Mouse (Mus musculus) regulatory T cell (primary cell): ENCODE measurements around the gene Gm10837.

Experiments used
- in situ Hi-C: fragments of 300-600 bp; cut with MboI, MseI; formaldehyde crosslinking; loops from one replicate; pipeline ENCODE4 v1.15.1; 2025; ENCODE audit warnings: high pct_unique_total_duplicates

Gm10837 gene

DNA sequence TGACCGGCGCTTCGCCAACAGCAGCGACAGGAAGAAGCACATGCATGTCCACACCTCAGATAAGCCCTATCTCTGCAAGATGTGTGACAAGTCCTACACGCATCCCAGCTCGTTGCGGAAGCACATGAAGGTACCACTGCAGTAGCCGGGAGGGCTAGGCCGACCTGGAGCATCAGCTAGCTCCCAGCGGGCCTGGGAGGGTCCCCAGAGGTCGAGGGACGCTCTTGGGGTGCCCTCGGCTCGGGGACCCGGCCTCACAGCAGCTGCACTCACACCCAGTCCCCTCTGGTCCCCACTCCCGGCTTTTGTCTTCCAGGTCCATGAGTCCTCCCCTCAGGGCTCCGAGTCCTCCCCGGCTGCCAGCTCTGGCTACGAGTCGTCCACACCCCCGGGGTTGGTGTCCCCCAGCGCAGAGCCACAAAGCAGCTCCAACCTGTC lies 11.8 kb upstream of the Gm10837 start:
- in situ Hi-C loops: loop anchor here (25.0 kb wide), 1 partner anchor 409 kb away; no protein-coding TSS in a partner anchor

DNA sequence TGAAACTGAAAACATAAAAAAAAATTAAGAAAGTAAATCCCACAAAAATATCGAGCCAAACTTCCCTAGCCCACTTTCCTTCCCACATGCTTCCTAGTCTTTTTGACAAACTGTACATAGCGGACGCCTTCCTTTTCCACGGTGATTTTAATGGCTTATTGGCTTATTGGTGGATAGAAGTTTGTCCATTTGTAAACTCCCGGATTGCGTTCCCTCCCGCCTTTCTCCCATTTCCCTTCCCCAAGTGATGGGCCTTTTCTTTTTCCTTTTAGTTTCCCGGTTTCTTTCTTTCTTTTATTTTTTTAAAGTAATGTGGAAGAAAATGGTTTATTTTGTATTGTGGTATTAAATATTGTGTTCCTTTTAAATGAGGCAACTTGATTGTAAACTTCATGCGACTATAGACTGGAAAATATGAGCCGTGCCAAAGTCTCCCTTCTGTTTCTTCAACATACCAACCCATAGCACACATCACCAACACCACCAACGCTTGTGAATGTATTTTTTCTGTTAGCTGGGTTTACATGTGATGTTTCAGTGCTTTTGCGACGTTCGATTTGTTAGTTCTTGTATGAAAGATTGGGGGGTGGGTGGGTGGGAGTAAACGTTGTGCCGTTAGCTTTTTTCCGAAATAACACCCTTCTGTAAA lies 10.8 kb upstream of the Gm10837 start:
- in situ Hi-C loops: loop anchor here (25.0 kb wide), 1 partner anchor 408 kb away; no protein-coding TSS in a partner anchor

DNA sequence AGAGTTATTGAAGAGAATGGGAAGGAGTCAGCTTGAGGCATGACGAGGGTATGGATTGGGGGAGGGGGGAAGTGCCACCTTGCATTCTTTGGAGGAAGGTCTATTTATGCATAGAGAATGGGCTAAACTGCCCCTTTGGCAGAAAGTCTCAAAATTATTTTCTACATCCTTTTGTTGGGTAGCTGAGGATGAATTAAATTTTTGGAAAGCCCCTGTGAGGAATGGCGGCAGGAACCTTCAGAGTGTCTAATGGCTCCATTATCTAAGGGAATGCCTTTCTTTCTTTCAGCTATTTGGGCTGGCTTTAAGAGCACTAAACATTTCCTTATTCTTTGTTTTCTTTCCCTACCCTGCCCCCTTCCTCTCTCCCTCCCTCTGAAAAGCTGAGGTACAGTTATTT lies 10.0 kb upstream of the Gm10837 start:
- in situ Hi-C loops: loop anchor here (25.0 kb wide), 1 partner anchor 407 kb away; no protein-coding TSS in a partner anchor

DNA sequence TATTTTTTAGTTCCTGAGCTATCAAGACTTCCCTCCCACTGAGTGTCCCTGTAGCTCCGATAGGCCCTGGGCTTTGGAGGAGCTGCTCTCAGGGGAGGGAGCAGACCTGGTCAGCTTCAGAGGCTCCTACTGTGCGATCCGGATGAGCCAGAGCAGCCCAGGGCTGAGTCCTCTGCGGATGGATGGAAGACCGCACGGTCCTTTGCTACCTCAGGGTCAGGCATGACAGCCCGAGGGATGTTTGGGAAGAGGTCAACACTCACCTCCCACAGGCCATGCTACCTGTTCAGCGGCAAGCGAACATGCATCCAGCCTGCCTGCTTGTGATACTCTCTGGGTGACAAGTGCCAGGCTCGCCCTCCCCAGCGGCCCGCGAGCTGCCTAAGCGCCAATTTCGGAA lies 9.2 kb upstream of the Gm10837 start:
- in situ Hi-C loops: loop anchor here (25.0 kb wide), 1 partner anchor 406 kb away; no protein-coding TSS in a partner anchor

DNA sequence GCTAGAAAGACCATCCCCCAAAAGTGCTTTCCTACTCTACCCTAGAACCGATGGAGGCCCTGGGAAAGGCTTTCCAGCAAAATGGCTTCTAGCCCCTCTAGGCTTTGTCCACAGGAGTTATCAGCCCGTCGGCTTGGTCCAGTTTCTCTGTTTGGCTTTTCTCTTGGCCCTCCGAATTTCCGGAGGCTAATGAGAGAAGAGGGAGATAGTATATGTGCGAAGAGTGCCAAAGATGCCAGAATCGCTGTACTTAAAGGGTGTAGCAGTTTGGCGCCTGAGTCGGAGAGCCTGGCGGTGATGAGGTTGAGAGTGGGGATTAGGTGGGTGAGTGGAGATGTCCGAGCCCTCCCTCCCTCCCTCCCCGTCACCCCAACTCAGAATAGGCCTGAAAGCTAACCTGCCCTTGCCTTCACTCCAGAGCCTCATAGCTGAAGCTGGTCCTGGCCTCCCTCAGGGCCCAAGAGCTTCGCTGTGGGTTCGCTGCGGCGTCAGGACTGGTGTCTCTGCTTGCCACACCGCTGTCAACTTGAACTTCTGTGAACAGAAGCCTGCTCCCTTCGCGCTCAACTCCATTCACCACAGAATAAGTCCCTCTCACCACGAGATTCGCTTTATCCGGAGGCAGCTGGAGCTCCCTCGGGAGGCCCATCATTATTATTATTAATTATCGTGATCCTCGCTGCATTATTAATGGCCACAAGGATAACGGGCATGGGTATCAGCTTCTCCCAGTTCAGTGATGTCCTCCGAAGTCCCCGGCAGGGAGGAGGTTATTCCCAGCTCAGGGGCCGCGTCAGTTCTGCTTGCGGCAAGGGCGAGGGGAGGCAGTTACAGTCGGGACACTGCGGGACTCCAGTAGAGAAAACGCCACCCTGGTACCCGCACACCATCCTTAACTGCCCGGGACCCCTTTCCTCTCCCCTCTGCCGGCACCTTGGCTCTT lies 8.0 kb upstream of the Gm10837 start:
- in situ Hi-C loops: loop anchor here (25.0 kb wide), 1 partner anchor 405 kb away; no protein-coding TSS in a partner anchor

DNA sequence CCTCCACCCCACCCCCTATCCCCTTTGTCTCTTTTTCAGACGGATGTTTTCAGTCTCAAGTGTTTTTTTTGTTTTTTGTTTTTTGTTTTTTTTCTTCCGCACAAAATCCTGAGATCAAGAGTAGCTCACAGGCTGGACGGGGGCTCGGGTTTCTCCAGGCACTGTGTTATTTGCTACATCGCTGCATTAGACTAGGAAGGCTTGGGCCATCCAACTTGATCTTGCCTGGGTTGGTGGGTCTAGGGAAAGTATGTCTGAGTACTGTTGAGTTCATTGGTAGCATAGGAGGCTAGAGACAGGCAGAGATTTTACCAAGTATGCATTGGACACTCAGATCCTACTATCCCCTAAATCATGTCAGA lies 7.4 kb upstream of the Gm10837 start:
- in situ Hi-C loops: loop anchor here (25.0 kb wide), 1 partner anchor 404 kb away; no protein-coding TSS in a partner anchor

DNA sequence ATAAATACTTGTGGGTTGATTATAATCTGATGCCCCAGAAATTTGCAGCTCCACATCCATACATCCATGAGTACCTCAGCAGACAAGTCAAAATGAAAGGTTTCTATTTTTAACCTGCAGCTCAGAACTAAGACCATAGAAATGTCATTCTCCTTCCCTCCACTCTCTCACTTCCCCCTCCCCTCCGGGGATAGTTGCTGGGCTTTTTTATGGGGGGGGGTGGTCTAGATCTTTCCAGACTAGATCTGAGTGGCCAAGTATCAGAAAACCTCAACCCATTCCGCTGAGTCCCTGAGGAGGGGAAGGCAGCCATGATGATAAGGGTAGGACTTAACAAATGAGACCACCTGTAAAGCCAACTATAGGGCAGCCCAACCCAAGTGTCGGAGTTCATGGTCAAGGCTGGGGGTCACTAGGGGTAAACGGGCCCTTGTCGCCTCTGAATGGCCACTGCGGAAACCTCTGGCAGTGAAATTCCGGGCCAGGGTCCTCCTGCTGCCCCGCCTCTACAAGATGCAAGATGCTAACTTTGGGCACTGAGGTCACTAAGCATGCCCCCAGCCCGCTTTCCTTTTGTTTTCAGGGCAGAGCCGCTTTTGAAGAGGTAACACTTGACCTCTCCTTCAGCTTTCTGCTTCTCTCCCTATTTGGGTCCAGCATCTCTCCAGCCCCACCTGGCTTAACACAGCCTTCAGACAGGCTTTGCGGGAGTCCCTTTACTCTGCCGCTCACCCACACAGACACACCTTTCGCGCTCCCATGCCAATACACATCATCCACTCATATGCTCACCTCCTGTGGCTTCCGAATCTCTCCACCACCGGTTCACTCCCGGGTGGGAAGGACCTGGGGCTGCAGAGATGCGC lies 6.6 kb upstream of the Gm10837 start:
- in situ Hi-C loops: loop anchor here (25.0 kb wide), 1 partner anchor 404 kb away; no protein-coding TSS in a partner anchor

DNA sequence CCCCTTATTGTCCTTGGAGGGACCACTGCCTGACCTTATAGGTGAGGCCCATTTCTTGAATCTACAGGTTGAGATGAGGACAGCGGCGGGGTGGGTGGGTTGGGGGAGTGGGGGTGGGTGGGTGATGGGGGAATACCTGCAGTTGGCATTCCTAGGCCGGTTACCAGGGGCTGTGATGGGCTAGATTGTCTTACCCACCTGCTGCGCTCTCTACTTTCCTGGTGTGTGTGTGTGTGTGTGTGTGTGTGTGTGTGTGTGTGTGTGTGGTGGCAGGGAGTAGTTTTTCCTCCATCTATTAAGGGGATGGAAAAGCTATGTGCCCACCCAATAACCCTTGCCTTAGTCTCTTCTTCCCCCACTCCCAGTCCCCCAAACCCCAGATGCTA lies 5.9 kb upstream of the Gm10837 start:
- in situ Hi-C loops: loop anchor here (25.0 kb wide), 1 partner anchor 403 kb away; no protein-coding TSS in a partner anchor

DNA sequence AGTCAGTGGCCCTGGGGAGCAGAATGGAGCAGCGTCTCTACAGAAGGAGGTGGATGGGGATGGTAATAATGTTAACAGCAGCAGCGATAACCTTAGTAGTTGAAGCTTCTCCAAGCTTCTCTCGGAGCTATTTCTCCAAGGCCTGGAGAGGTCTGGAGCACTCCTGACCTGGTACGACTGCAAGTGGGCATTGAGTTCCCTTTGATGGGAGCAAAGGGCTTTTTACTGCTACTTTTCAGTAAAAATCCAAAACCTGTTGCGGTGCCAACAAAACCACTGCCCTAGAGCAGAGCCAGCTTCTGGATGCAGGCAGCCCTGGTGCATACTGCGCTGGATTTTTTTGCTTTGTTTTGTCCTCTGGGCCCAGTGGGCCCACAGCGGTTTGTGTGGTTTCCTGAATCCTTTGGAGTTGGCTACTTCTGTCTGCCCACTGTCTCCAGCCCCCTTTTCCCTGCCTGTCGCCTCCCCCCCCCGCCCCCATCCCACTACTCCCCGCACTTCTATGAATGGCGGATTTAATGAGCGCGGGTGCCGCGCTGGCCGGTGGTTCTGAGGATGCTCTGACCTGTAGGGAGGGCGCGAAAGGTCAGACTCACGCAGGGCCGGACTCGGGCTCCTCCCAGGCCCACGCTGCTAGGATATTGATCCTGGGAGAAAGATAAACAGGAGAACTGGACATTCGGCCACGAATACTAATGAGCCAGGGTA lies 5.4 kb upstream of the Gm10837 start:
- in situ Hi-C loops: loop anchor here (25.0 kb wide), 1 partner anchor 402 kb away; no protein-coding TSS in a partner anchor

DNA sequence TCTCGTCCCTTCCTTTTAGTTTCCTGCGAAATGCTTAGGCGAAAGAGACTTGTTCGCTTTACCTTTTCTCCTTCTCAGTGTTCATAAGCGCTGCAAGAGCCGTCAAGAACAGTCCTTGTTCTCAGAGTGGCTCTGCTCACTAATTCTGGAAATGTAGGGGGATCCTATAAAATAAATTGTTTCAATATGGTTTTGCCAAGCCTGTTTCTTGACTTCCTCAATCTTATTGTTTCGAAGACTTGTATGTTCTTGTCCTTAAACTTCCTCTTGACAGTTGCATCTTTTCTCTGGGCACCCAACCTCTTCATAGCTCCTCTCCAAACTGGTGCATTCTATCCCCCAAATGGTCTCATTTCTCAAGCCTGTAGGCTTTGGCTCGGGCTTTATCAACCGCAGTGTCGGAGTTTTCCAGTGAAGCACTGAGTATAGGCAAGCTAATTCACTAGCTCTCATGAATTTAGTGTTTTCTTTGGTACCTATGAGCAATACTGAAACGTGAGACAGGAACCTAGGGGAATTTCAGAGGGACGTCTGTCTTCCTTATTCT lies 4.7 kb upstream of the Gm10837 start:
- in situ Hi-C loops: loop anchor here (25.0 kb wide), 1 partner anchor 402 kb away; no protein-coding TSS in a partner anchor

DNA sequence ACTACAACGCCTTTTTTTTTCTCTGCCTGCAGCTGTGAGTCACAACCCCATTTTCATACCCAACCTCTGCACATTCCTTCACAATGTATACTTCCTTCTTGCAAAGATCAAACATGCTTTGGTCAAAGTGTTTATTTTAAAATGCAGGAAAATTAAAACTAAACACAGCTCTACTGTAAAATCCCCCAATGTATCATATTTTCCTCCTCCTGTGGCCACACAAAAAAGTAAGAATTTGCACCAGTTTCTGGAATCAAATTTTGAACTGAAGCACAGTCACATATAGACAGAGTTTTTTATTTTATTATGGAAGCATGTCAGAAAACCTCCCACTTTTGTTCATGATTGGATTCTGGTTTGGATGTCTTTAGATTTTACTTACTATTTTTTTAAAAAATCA lies 3.8 kb upstream of the Gm10837 start:
- in situ Hi-C loops: loop anchor here (25.0 kb wide), 1 partner anchor 401 kb away; no protein-coding TSS in a partner anchor

DNA sequence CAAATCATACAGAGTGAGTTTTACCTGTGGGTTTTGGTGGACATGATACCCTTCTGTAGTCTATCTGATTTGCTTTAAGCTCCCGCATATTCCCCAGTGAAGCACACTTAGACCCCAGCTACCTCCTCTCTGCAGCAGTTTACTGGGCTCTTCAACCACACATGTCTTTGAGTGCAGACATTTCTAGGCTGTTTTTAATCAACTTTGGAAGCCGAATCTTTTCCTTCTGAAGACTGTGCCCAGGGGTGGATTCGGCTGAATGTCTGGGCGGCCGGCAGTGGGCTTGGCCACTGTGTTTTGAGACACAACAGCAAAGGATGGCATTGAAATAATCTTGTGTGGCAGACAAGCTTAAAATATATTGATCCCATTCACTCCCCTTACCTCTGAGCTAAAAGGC lies 3.0 kb upstream of the Gm10837 start:
- in situ Hi-C loops: loop anchor here (25.0 kb wide), 1 partner anchor 400 kb away; no protein-coding TSS in a partner anchor

DNA sequence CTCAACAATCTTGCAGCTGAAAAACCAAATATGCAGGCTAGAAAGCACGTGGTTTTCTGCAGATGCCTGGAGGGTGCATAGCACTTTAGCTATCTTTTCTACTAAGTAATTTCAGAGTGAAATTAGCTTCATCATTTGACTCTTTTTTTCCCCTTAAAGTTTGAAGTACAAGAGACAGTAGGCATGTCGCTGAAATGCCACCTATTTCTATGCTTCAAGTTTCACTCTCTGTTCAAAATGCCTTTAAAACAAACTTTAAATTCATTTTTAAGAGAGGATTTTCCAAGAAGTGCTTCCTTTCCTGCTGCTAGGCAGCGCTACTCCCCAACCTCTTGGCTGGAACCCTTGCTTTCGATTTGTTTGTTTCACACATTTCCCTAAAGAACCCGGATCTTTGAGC lies 1.3 kb upstream of the Gm10837 start:
- in situ Hi-C loops: loop anchor here (25.0 kb wide), 1 partner anchor 398 kb away; no protein-coding TSS in a partner anchor

DNA sequence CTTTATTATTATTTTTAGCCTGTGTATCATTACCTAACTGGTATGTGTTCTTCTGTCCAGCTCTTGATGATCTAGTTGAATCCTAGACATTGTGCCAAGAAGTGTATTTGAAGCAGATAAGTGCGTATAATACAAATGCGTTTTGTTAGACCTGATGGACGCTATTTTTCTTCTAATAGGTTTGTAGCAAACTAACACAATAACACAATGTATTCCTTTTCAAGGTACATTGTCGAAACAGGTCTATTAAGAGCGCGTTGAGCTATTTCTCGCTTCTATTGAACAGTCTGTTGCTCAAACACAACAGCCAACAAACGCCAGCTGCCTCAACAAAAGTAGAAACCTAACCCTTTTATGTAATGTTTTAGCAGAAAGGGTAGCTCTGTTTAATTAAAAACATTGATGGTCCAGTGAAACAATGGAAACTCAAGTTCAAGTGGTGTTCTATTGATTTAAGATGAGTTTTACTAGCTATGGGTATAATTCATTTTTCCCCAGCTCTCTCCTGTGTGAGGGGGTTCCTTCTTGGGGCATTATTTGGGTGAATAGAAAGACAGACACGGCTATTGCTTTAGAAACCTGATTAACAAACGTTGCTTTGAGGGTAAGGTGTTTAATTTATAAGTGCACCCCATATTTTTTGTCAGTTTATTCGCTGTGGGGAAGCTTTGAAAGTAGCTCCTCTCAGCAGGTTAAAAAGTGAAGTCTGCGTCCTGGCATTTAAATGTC lies 536 bp upstream of the Gm10837 start:
- in situ Hi-C loops: loop anchor here (25.0 kb wide), 1 partner anchor 397 kb away; no protein-coding TSS in a partner anchor

DNA sequence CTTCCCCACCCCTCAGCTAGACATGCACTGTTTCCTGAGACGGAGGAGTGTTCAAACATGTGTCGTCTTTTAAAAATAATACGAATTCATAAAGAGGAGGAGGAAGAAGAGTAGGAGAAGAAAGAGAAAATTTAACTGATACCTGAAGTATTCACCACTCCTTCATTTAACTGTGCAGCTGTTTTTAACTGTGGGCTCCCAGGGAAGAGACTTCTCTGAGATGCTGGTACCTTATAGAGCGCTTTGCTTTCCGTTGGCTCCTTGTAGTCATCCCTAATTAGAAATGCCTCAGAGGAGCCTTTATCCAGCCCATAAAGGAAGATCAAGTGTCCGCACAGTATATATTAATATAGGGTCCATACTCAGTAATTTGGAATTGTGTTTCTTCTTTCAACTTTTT lies 1.1 kb downstream of the Gm10837 start:
- in situ Hi-C loops: loop anchor here (25.0 kb wide), 1 partner anchor 396 kb away; no protein-coding TSS in a partner anchor

DNA sequence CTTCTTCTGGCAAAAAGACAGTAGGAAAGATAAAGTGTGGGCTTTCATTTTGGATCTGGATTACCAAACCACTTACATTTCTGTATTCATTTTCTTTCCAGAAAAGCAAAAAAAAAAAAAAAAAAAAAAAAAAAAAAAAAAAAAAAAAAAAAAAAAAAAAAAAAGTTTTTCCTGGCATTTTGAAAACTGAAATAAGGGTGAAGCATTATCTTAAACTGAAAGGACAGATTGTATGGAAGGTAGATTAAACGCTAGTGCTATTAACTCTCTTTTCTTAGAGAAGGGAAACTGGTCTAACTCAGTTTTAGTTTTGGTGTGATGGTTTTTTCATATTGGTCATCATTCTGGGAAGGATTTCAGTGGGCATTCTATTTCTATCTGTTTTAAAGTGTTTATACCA lies 1.6 kb downstream of the Gm10837 start:
- in situ Hi-C loops: loop anchor here (25.0 kb wide), 1 partner anchor 395 kb away; no protein-coding TSS in a partner anchor

DNA sequence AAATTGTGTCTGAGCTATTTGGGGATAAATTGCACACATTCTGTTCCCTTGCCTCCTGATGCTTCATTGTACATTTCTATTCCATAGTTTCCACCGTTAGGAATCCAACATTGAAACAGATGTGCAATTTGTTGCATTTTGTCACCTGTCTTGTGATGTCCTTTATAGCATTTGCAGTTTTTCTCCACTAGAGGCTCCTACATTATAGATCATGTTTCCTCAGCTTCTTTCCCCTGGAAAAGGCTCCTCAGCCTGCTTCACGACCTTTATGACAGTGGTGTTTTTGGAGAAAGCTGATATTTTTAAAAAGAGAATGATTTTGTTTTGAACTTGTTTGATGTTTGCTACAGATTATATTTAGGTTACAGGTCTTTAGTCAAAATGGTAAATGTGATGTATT lies 18.7 kb downstream of the Gm10837 start:
- in situ Hi-C loops: no loop called here

DNA sequence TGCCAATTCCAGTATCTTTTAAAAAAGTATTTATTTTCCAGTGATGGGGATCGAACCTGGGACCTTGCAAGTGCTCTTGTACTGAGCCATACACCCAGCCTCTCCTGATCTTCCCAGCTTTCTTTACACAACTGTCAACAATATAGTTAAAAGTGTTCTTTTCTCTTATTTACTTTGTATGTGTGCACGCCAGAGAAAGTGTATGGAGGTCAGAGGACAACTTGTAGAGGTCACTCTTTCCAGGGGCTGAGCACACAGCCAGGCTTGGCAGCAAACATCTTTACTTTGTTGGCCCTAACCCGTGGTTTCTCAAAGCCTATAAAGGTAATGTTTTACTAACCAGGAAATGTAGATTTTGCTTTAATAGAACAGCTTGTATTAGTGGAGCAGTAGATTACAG lies 21.1 kb downstream of the Gm10837 start:
- in situ Hi-C loops: loop anchor here (5.0 kb wide), 1 partner anchor 286 kb away; no protein-coding TSS in a partner anchor

DNA sequence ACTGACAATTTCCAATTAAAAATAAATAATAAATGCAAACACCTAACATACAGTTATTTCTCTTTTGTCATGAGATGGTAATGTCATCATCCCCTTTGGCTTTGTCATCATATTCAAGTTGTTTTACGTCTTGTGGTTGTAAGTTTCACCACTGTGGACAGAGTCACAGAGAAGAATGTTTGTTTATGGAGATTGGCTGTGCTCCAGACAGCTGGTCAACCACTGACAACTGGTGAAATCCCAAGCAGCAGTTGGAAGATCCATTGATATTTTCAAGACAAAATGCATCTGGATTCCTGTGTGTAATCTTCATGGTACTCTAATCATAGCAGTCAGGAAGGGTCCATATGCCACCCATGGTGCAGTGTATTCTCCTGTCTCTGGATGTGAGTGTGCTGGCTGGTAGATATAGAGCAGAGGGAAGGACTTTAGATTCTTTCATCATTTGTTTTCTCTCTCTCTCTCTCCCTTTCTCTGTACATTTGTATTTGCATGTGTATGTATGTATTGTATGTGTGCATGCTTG lies 23.2 kb downstream of the Gm10837 start:
- in situ Hi-C loops: loop anchor here (5.0 kb wide), 1 partner anchor 284 kb away; no protein-coding TSS in a partner anchor
